Mouse (Mus musculus): ENCODE measurements around the gene Dtx2.

- TF ChIP-seq POLR2A (IDR thresholded peaks at IDR 0.05; ENCODE audit: low read depth, low read length) (no peak), CTCF (conservative IDR thresholded peaks at IDR 0.05; ENCODE audit: insufficient read depth, insufficient read length, low read depth, low read length) (no peak)
Observed at GRCm38 (mm10) chr5:135951660-135952059, 42.9 kb upstream of the Dtx2 start.

Data from kidney, adult 2 months (tissue).